Mouse (Mus musculus) midbrain, embryonic 11.5 days (tissue): ENCODE data around the gene Galnt9. TPM values are rescaled to one million over a fixed set of nuclear protein-coding genes. Genes with fewer than 3 reads are reported as not detected.

Source experiments
- ATAC-seq: fragments of 200-750 bp; cut with Nextera tagmentation; 2 replicates; pipeline ENCODE4 v1.8.0; 2017; ENCODE audit warnings: moderate TSS enrichment, moderate library complexity; ENCODE audit not compliant: low FRiP score
- DNase-seq: peaks from one replicate; pipeline ENCODE4 v3.0.0; 2015; ENCODE audit warnings: low spot score; ENCODE audit errors: missing footprints
- H3K27ac ChIP-seq: fragments of 300-500 bp; sonication (generic); 2 replicates; pipeline ENCODE4 v1.5.1; 2014; ENCODE audit warnings: low read depth, low read length
- H3K27me3 ChIP-seq: fragments of 300-500 bp; sonication (generic); 2 replicates; pipeline ENCODE4 v1.6.1; 2014; ENCODE audit warnings: mild to moderate bottlenecking, low read length, moderate library complexity, mixed read lengths; ENCODE audit not compliant: control insufficient read depth, insufficient read depth
- H3K36me3 ChIP-seq: fragments of 300-500 bp; sonication (generic); 2 replicates; pipeline ENCODE4 v1.6.1; 2014; ENCODE audit warnings: mild to moderate bottlenecking, low read length, moderate library complexity, mixed read lengths; ENCODE audit not compliant: control insufficient read depth, insufficient read depth
- H3K4me1 ChIP-seq: fragments of 300-500 bp; sonication (generic); 2 replicates; pipeline ENCODE4 v1.6.1; 2014; ENCODE audit warnings: low read length; ENCODE audit not compliant: control insufficient read depth, insufficient read depth
- H3K4me2 ChIP-seq: fragments of 300-500 bp; sonication (generic); 2 replicates; pipeline ENCODE4 v1.6.1; 2014; ENCODE audit warnings: mild to moderate bottlenecking, moderate library complexity
- H3K4me3 ChIP-seq: fragments of 300-500 bp; sonication (generic); 2 replicates; pipeline ENCODE4 v1.5.1; 2014; ENCODE audit warnings: low read depth, low read length
- H3K9ac ChIP-seq: fragments of 300-500 bp; sonication (generic); 2 replicates; pipeline ENCODE4 v1.6.1; 2014; ENCODE audit warnings: low read length
- H3K9me3 ChIP-seq: fragments of 300-500 bp; sonication (generic); 2 replicates; pipeline ENCODE4 v1.6.1; 2016; ENCODE audit warnings: low read length; ENCODE audit not compliant: control insufficient read depth
- WGBS: fragments of 180-500 bp; shearing (Covaris S2); extraction: QIAGEN DNeasy Blood & Tissue Kit; methylation state at CpG from one replicate; pipeline ENCODE4 v1.1.7; 2014; 5-methylcytosine and 5-hydroxymethylcytosine counted together
- polyA plus RNA-seq: library from polyadenylated mRNA; unstranded; fragments of >200 nt; fragmentation: Nextera tagmentation; extraction: Ambion mirVana; gene quantifications from 2 replicates; pipeline ENCODE4 v1.2.1, GENCODE M21; 2014

Galnt9 gene
- polyA plus RNA-seq: 5.0 and 5.8 TPM in 2 replicates

GRCm38 (mm10) chr5:110543951-110544690, at the start of gene Galnt9:
Galnt9 (plus strand) TSS chr5:110544355.
- DNase-seq (peak; percentile 94), ATAC-seq (peak; percentile 82)
- H3K36me3 ChIP-seq: no peaks in the 10 kb centered on the region
- H3K9me3 ChIP-seq: no peaks in the 10 kb centered on the region
- H3K4me3 ChIP-seq: peak within 1 kb of the TSS; percentile 42
- peak within 1 kb of the TSS; percentile 60 for H3K4me2 ChIP-seq
- under 1% methylated on average over 81 of the region's 82 CpGs for WGBS
- peaks cover 35% of the 10 kb centered on the region for H3K27me3 ChIP-seq
- H3K27ac ChIP-seq: no peak within 1 kb of the TSS
- peak within 1 kb of the TSS; percentile 49 for H3K9ac ChIP-seq
- H3K4me1 ChIP-seq: 0 out of 2 replicates have a peak, but pooled peaks cover 2% of the 10 kb centered on the region

DNA sequence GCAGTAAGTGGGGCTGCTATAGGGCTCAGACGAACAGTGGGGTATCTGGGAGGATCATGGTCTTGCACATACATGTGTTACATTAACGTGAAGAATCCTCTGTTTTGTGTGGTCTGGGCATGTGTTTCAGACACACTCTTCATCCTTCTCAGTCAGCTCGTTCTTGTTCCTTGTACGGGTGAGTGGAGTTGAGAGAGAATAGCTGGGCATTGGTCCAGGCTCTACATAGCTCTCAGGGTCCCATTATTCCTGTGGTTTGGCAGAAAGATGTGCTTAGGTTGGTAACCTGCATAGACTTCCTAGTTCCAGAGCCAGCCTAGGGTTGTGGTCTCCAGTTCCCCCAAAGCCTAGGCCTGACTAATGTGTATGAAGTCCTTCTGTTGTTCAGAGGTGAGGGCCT, 49.8 kb upstream of the Galnt9 start:
- no peaks in the 10 kb centered on the region for H3K27me3 ChIP-seq
- 76% methylated on average over 4 of the region's 4 CpGs for WGBS
- H3K4me2 ChIP-seq: no peak overlapping the region
- no peak overlapping the region for H3K27ac ChIP-seq
- H3K4me1 ChIP-seq: no peaks in the 10 kb centered on the region; the same call in 1 of the 2 replicates
- peak overlapping the region; percentile 46; the same call in 1 of the 2 replicates for H3K9ac ChIP-seq
- no peak overlapping the region for H3K4me3 ChIP-seq
- ATAC-seq: 0 out of 2 replicates have a peak, but pooled peaks have one; percentile 17
- H3K9me3 ChIP-seq: no peaks in the 10 kb centered on the region
- DNase-seq: peak; percentile 86
- no peaks in the 10 kb centered on the region for H3K36me3 ChIP-seq

DNA sequence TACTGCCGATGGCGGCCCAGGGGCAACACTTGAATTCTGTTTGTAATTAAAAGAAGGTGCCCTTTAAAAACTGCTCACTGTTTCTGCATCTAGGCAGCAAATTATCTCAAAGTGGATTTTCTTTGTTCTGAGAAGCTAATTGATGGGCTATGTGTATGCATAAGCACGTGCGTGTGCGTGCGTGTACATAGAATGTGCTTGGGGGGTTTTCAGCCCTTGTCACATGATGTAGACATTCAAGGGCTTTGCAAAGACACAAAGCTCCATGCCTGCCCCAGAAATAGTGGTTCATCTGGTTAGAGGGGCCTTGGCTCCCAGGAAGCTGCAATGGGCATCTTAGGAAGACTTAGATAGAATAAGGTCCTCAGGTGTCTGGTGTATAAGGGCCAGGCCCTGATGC, 49.1 kb upstream of the Galnt9 start:
- H3K4me2 ChIP-seq: no peak overlapping the region
- no peaks in the 10 kb centered on the region for H3K27me3 ChIP-seq
- 0 out of 2 replicates have a peak overlapping the region, but pooled peaks have one; percentile 9 for H3K9ac ChIP-seq
- no peak for ATAC-seq
- H3K4me3 ChIP-seq: no peak overlapping the region
- no peaks in the 10 kb centered on the region; the same call in 1 of the 2 replicates for H3K4me1 ChIP-seq
- no peaks in the 10 kb centered on the region for H3K36me3 ChIP-seq
- H3K9me3 ChIP-seq: no peaks in the 10 kb centered on the region
- no peak for DNase-seq
- no peak overlapping the region for H3K27ac ChIP-seq
- WGBS: 93% methylated on average over 6 of the region's 6 CpGs

GRCm38 (mm10) chr5:110497556-110497955, 46.6 kb upstream of the Galnt9 start:
- no peak overlapping the region for H3K27ac ChIP-seq
- no peaks in the 10 kb centered on the region for H3K36me3 ChIP-seq
- H3K4me3 ChIP-seq: no peak overlapping the region
- no peaks in the 10 kb centered on the region; the same call in 1 of the 2 replicates for H3K4me1 ChIP-seq
- no peak for DNase-seq
- 82% methylated on average over 5 of the region's 5 CpGs for WGBS
- no peak for ATAC-seq
- H3K9ac ChIP-seq: no peak overlapping the region
- H3K27me3 ChIP-seq: no peaks in the 10 kb centered on the region
- no peaks in the 10 kb centered on the region for H3K9me3 ChIP-seq
- H3K4me2 ChIP-seq: no peak overlapping the region

DNA sequence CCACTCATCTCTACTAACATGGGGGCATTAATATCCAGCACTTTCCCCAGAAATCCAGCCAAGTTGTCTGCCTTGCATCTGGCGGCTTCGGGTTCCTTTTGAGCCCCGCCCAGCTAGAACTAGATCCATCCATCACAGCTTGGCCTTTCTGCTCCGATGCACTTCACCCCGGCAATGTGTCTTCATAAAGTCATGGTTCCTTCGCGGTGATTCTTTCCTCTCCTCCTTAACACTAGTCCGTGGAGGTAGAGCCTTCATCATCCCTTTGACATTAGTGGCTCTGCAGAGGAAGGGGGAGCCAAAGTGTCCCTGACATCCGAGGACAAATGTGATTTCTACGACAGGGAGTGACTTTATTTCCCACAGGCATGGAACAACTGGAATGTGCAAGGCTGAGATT, 46.1 kb upstream of the Galnt9 start:
- no peaks in the 10 kb centered on the region for H3K9me3 ChIP-seq
- H3K27ac ChIP-seq: no peak overlapping the region
- no peaks in the 10 kb centered on the region for H3K36me3 ChIP-seq
- H3K27me3 ChIP-seq: no peaks in the 10 kb centered on the region
- H3K4me2 ChIP-seq: no peak overlapping the region
- ATAC-seq: no peak
- no peaks in the 10 kb centered on the region; the same call in 1 of the 2 replicates for H3K4me1 ChIP-seq
- 77% methylated on average over 10 of the region's 10 CpGs for WGBS
- H3K9ac ChIP-seq: no peak overlapping the region
- no peak overlapping the region for H3K4me3 ChIP-seq
- DNase-seq: no peak

DNA sequence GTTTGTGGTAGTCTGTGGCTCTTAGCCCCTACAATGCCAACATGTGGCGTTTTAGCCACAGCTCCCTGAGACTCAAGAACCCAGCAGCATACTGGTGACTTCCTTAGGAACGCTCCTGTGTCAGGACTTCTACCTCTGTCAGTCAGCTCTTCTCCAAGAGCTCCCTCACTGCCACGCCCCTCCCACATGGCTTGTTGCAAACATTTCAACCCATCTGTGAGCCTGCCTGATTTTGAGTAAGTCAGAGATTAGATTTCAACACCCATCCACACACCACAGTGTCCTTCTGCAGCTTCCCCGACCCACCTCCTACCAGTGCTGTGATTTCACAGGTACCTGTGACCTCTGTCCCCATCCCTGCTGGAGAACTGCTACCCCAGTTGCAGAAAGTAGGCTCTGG, 43.9 kb upstream of the Galnt9 start:
- H3K4me3 ChIP-seq: no peak overlapping the region
- H3K36me3 ChIP-seq: no peaks in the 10 kb centered on the region
- no peak overlapping the region for H3K9ac ChIP-seq
- peak; percentile 82 for DNase-seq
- 67% methylated on average over 4 of the region's 4 CpGs for WGBS
- ATAC-seq: no peak
- no peaks in the 10 kb centered on the region for H3K9me3 ChIP-seq
- H3K27ac ChIP-seq: no peak overlapping the region
- H3K4me1 ChIP-seq: no peaks in the 10 kb centered on the region
- H3K27me3 ChIP-seq: no peaks in the 10 kb centered on the region
- no peak overlapping the region for H3K4me2 ChIP-seq

DNA sequence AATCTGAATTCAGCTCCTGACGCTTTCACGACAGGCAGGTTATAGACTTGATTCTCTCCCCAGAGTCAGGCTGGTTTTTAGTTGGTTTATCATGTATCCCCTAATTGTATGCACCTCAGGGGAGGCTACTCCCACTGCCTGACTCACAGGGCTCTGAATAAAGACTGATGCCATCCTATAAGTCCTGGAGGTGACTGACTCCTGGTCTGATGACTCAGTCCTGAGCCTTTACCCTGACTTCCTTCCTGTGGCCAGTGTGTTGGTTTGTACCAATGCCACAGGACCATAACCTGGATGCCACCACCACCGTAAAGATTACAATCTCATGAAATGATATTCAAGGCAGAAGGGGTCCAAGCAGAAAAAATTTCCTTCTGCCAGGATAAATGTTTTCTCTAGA, 40.8 kb upstream of the Galnt9 start:
- Histone ChIP-seq H3K4me2 (no peak overlapping the region), H3K4me3 (no peak overlapping the region), H3K27ac (no peak overlapping the region), H3K27me3 (no peaks in the 10 kb centered on the region), H3K9me3 (no peaks in the 10 kb centered on the region), H3K9ac (no peak overlapping the region), H3K36me3 (no peaks in the 10 kb centered on the region), H3K4me1 (no peaks in the 10 kb centered on the region)
- WGBS: 94% methylated on average over 3 of the region's 3 CpGs
- ATAC-seq (no peak), DNase-seq (peak; percentile 35)

GRCm38 (mm10) chr5:110505611-110506294, 38.4 kb upstream of the Galnt9 start:
- peak; percentile 69 for DNase-seq
- Histone ChIP-seq H3K27me3 (no peaks in the 10 kb centered on the region), H3K4me1 (no peaks in the 10 kb centered on the region), H3K9ac (no peak overlapping the region), H3K9me3 (no peaks in the 10 kb centered on the region), H3K4me2 (no peak overlapping the region), H3K27ac (no peak overlapping the region), H3K4me3 (no peak overlapping the region), H3K36me3 (no peaks in the 10 kb centered on the region)
- WGBS: 65% methylated on average over 10 of the region's 10 CpGs
- ATAC-seq: peak; percentile 38; the same call in 1 of the 2 replicates

DNA sequence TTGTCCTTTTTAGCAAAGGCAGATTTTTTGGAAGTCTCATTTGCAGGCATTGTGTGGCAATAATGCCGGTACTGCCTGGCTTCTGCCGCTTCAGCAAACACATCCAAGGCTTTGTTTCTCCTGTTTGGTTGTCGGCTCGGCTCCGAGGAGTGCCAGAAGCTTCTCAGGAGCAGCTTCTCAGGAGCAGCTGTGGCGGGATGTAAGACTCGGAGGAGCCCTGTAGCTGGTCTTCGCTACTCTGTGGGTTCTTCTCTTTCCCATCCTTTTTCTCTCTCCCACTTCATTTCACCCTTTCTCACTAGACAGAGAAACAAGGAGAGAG, 37.9 kb upstream of the Galnt9 start:
- DNase-seq: no peak
- Histone ChIP-seq H3K9ac (no peak overlapping the region), H3K27ac (no peak overlapping the region), H3K27me3 (no peaks in the 10 kb centered on the region), H3K4me1 (no peaks in the 10 kb centered on the region), H3K4me2 (no peak overlapping the region), H3K9me3 (no peaks in the 10 kb centered on the region), H3K36me3 (no peaks in the 10 kb centered on the region), H3K4me3 (no peak overlapping the region)
- 38% methylated on average over 8 of the region's 8 CpGs for WGBS
- no peak for ATAC-seq
